Mouse (Mus musculus): ENCODE measurements around the gene Ache. TPM values are rescaled to one million over a fixed set of nuclear protein-coding genes. Genes with fewer than 3 reads are reported as not detected.

The Ache gene
- 0.17 TPM for polyA plus RNA-seq (2014; fragmentation: Illumina TruSeq; extraction: RNeasy Lipid Tissue Mini Kit (QIAGEN cat#74804); ENCODE audit: low read depth, low replicate concordance)

GRCm38 (mm10) chr5:137287032-137287952, at the start of gene Ache:
TSS of gene Ache (plus strand) at chr5:137287519.

GRCm38 (mm10) chr5:137293839-137294743, 6.8 kb downstream of the Ache start, which contains the start of gene Ufsp1:
TSS of gene Ufsp1 (plus strand) at chr5:137294629.

GRCm38 (mm10) chr5:137307071-137307912, 20.0 kb downstream of the Ache start, which contains the start of gene Srrt:
TSS of gene Srrt (minus strand) at chr5:137307674.

GRCm38 (mm10) chr5:137314193-137315083, 27.1 kb downstream of the Ache start, which contains the start of gene Trip6:
TSS of gene Trip6 (minus strand) at chr5:137314404.

GRCm38 (mm10) chr5:137333512-137334174, 46.3 kb downstream of the Ache start, which contains the start of gene Slc12a9:
TSS of gene Slc12a9 (minus strand) at chr5:137333597.

Other genes with a start within 250 kb of the Ache start
- 21.2 TPM for gene Ap1s1, start 241.4 kb upstream of the Ache start, polyA plus RNA-seq (2014; fragmentation: Illumina TruSeq; extraction: RNeasy Lipid Tissue Mini Kit (QIAGEN cat#74804); ENCODE audit: low read depth, low replicate concordance)
- gene Serpine1, start 215.3 kb upstream of the Ache start, polyA plus RNA-seq (2014; fragmentation: Illumina TruSeq; extraction: RNeasy Lipid Tissue Mini Kit (QIAGEN cat#74804); ENCODE audit: low read depth, low replicate concordance): 5.0 TPM
- gene Trim56, start 171.3 kb upstream of the Ache start, polyA plus RNA-seq (2014; fragmentation: Illumina TruSeq; extraction: RNeasy Lipid Tissue Mini Kit (QIAGEN cat#74804); ENCODE audit: low read depth, low replicate concordance): 37.8 TPM
- gene Muc3, start 138.2 kb upstream of the Ache start, polyA plus RNA-seq (2014; fragmentation: Illumina TruSeq; extraction: RNeasy Lipid Tissue Mini Kit (QIAGEN cat#74804); ENCODE audit: low read depth, low replicate concordance): not detected
- not detected for gene Muc3a, start 75.1 kb upstream of the Ache start, polyA plus RNA-seq (2014; fragmentation: Illumina TruSeq; extraction: RNeasy Lipid Tissue Mini Kit (QIAGEN cat#74804); ENCODE audit: low read depth, low replicate concordance)
- gene Ufsp1, start 7.1 kb downstream of the Ache start, polyA plus RNA-seq (2014; fragmentation: Illumina TruSeq; extraction: RNeasy Lipid Tissue Mini Kit (QIAGEN cat#74804); ENCODE audit: low read depth, low replicate concordance): 5.9 TPM
- 25.4 TPM for gene Srrt, start 20.2 kb downstream of the Ache start, polyA plus RNA-seq (2014; fragmentation: Illumina TruSeq; extraction: RNeasy Lipid Tissue Mini Kit (QIAGEN cat#74804); ENCODE audit: low read depth, low replicate concordance)
- not detected for gene Trip6, start 26.9 kb downstream of the Ache start, polyA plus RNA-seq (2014; fragmentation: Illumina TruSeq; extraction: RNeasy Lipid Tissue Mini Kit (QIAGEN cat#74804); ENCODE audit: low read depth, low replicate concordance)
- not detected for gene Slc12a9, start 46.1 kb downstream of the Ache start, polyA plus RNA-seq (2014; fragmentation: Illumina TruSeq; extraction: RNeasy Lipid Tissue Mini Kit (QIAGEN cat#74804); ENCODE audit: low read depth, low replicate concordance)
- 7.2 TPM for gene Ephb4, start 62.6 kb downstream of the Ache start, polyA plus RNA-seq (2014; fragmentation: Illumina TruSeq; extraction: RNeasy Lipid Tissue Mini Kit (QIAGEN cat#74804); ENCODE audit: low read depth, low replicate concordance)
- gene Zan, start 189.5 kb downstream of the Ache start, polyA plus RNA-seq (2014; fragmentation: Illumina TruSeq; extraction: RNeasy Lipid Tissue Mini Kit (QIAGEN cat#74804); ENCODE audit: low read depth, low replicate concordance): not detected
- not detected for gene Pop7, start 215.0 kb downstream of the Ache start, polyA plus RNA-seq (2014; fragmentation: Illumina TruSeq; extraction: RNeasy Lipid Tissue Mini Kit (QIAGEN cat#74804); ENCODE audit: low read depth, low replicate concordance)
- gene Gigyf1, start 231.0 kb downstream of the Ache start, polyA plus RNA-seq (2014; fragmentation: Illumina TruSeq; extraction: RNeasy Lipid Tissue Mini Kit (QIAGEN cat#74804); ENCODE audit: low read depth, low replicate concordance): 2.2 TPM
- gene Epo, start 245.7 kb downstream of the Ache start, polyA plus RNA-seq (2014; fragmentation: Illumina TruSeq; extraction: RNeasy Lipid Tissue Mini Kit (QIAGEN cat#74804); ENCODE audit: low read depth, low replicate concordance): not detected
- gene Gnb2, start 246.0 kb downstream of the Ache start, polyA plus RNA-seq (2014; fragmentation: Illumina TruSeq; extraction: RNeasy Lipid Tissue Mini Kit (QIAGEN cat#74804); ENCODE audit: low read depth, low replicate concordance): 1.2 TPM